Mouse (Mus musculus): ENCODE results near the gene Tsc1.

The Tsc1 gene

DNA sequence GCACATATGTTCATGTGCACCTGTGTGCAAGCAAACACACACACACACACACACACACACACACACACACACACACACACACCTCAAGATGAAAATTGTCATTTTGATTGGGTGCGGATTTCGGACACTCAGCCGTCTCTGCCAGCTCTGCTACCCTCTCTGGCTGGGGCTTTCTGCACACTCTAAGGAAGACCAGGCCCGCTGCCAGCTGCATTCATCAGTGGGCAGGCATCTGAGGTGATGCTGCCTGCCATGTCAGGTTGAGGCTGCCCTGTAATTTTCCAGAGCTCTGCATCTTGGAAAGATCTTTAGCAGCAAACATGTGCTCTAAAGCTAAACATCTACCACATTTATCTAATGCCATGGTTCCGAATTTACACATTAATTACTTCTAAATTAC, 96.1 kb downstream of the Tsc1 start:
- DNase-seq: no peak

DNA sequence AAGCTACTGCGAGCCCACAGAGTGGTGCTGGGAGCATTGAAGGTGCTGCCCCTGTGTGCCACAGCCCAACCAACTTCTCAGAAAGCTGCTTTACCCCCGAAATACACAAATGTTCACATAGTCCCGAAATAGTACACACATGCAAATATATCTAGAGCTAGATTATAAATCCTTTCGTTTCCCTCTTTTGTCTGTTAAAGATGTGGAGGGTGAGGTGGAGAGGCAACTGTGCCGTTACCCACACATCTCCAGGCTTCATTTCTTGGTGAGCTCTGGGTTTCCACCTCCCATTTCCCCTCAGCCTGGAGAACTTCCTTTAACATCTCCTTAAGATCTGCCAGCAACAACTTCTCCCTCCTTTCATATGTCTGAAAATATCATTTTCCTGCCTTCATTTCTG, 99.1 kb downstream of the Tsc1 start:
- no peak for DNase-seq
